Mouse (Mus musculus) thymus, postnatal 36 days (tissue): ENCODE results near the gene Tmem108.
A peak's percentile ranks its signal among the peaks of the same experiment; 100 is the strongest.

Source experiments
- DNase-seq, 2 experiments: peaks; one replicate each; pipeline ENCODE4 v3.0.0; 2022; ENCODE audit warnings: mixed read lengths in 2 of 2

Gene Tmem108

GRCm38 (mm10) chr9:103720021-103720420 lies 41.6 kb downstream of the Tmem108 start:
- DNase-seq, result no peak

- no peak for DNase-seq
These were observed 45.6 kb downstream of the Tmem108 start for GRCm38 (mm10) chr9:103716002-103716401.

- DNase-seq, result no peak
These were observed 46.3 kb downstream of the Tmem108 start for GRCm38 (mm10) chr9:103715352-103715751.

- DNase-seq, result no peak
These were observed 48.4 kb downstream of the Tmem108 start for GRCm38 (mm10) chr9:103713230-103713629.

GRCm38 (mm10) chr9:103712711-103713110 lies 48.9 kb downstream of the Tmem108 start:
- DNase-seq, result no peak

GRCm38 (mm10) chr9:103709694-103710093 lies 51.9 kb downstream of the Tmem108 start:
- no peak for DNase-seq

GRCm38 (mm10) chr9:103708514-103709173 lies 53.0 kb downstream of the Tmem108 start:
- peak; percentile 8 to 21 for DNase-seq

- no peak for DNase-seq
These were observed 53.8 kb downstream of the Tmem108 start for GRCm38 (mm10) chr9:103707857-103708256.

- no peak for DNase-seq
These were observed 54.4 kb downstream of the Tmem108 start for GRCm38 (mm10) chr9:103707000-103707790.

- no peak for DNase-seq
These were observed 55.9 kb downstream of the Tmem108 start for GRCm38 (mm10) chr9:103705717-103706116.

GRCm38 (mm10) chr9:103703014-103703413 lies 58.6 kb downstream of the Tmem108 start:
- DNase-seq, result no peak

- DNase-seq, result no peak
These were observed 59.2 kb downstream of the Tmem108 start for GRCm38 (mm10) chr9:103702452-103702851.

- no peak for DNase-seq
These were observed 60.2 kb downstream of the Tmem108 start for GRCm38 (mm10) chr9:103701448-103701847.

GRCm38 (mm10) chr9:103700240-103700639 lies 61.4 kb downstream of the Tmem108 start:
- DNase-seq, result no peak

GRCm38 (mm10) chr9:103696967-103697366 lies 64.7 kb downstream of the Tmem108 start:
- DNase-seq, result peak in 1 of 2 experiments; percentile 10

GRCm38 (mm10) chr9:103693826-103694225 lies 67.8 kb downstream of the Tmem108 start:
- DNase-seq, result no peak

- no peak for DNase-seq
These were observed 68.9 kb downstream of the Tmem108 start for GRCm38 (mm10) chr9:103692699-103693098.

GRCm38 (mm10) chr9:103691847-103692246 lies 69.8 kb downstream of the Tmem108 start:
- no peak for DNase-seq

GRCm38 (mm10) chr9:103690446-103690845 lies 71.2 kb downstream of the Tmem108 start:
- DNase-seq, result no peak

GRCm38 (mm10) chr9:103689697-103690096 lies 71.9 kb downstream of the Tmem108 start:
- no peak for DNase-seq

GRCm38 (mm10) chr9:103689006-103689405 lies 72.6 kb downstream of the Tmem108 start:
- no peak for DNase-seq

- no peak for DNase-seq
These were observed 74.5 kb downstream of the Tmem108 start for GRCm38 (mm10) chr9:103687130-103687529.

GRCm38 (mm10) chr9:103681741-103682330 lies 79.8 kb downstream of the Tmem108 start:
- no peak for DNase-seq

- DNase-seq, result no peak
These were observed 82.4 kb downstream of the Tmem108 start for GRCm38 (mm10) chr9:103679234-103679633.
